Mouse (Mus musculus) spleen, adult 2 months (tissue): Measurements from ENCODE around the gene Btbd7. TPM values are rescaled to one million over a fixed set of nuclear protein-coding genes. Genes with fewer than 3 reads are reported as not detected.
A peak's percentile ranks its signal among the peaks of the same experiment; 100 is the strongest.

ENCODE experiments used
- DNase-seq, 2 experiments: peaks; one replicate each; pipeline versions ENCODE4 v3.0.0 to v3.0.0-alpha.2; 2012 to 2021; ENCODE audit warnings: low spot score in 2 of 2, low read depth in 1 of 2
- H3K27ac ChIP-seq: fragments of 200-500 bp; 2 replicates; pipeline ENCODE4 v1.5.1; 2012; ENCODE audit warnings: low read length, inconsistent platforms; ENCODE audit not compliant: insufficient read depth
- H3K27me3 ChIP-seq: fragments of 200-500 bp; 2 replicates; pipeline ENCODE4 v1.6.1; 2012; ENCODE audit warnings: mild to moderate bottlenecking, moderate library complexity, low read length, inconsistent platforms; ENCODE audit not compliant: control insufficient read depth, insufficient read depth
- H3K36me3 ChIP-seq: fragments of 200-500 bp; 2 replicates; pipeline ENCODE4 v1.6.1; 2012; ENCODE audit warnings: mild to moderate bottlenecking, low read length, inconsistent platforms; ENCODE audit not compliant: control insufficient read depth, insufficient read depth
- H3K4me1 ChIP-seq: fragments of 200-500 bp; 2 replicates; pipeline ENCODE4 v1.6.1; 2011; ENCODE audit warnings: inconsistent platforms; ENCODE audit not compliant: control insufficient read depth, insufficient read depth, insufficient read length
- H3K4me3 ChIP-seq: fragments of 200-500 bp; 2 replicates; pipeline ENCODE4 v1.5.1; 2011; ENCODE audit warnings: mild to moderate bottlenecking, inconsistent platforms; ENCODE audit not compliant: insufficient read depth, insufficient read length; ENCODE audit errors: extremely low read depth
- CTCF ChIP-seq: fragments of 200-500 bp; IDR thresholded peaks from 2 replicates; pipeline ENCODE4 v1.5.1; 2011; ENCODE audit warnings: mild to moderate bottlenecking, inconsistent platforms; ENCODE audit not compliant: insufficient read depth, insufficient read length, insufficient replicate concordance; ENCODE audit errors: extremely low read depth
- POLR2A ChIP-seq: fragments of 200-500 bp; IDR thresholded peaks from 2 replicates; pipeline ENCODE4 v1.6.1; 2011; ENCODE audit warnings: low read depth, low read length, inconsistent platforms
- WGBS: fragments of 180-500 bp; shearing (Covaris S2); methylation state at CpG from one replicate; pipeline ENCODE4 v1.1.7; 2018; 5-methylcytosine and 5-hydroxymethylcytosine counted together
- polyA plus RNA-seq: library from polyadenylated mRNA; depleted of rRNA; stranded (reverse); fragments of >200 nt; gene quantifications from 2 replicates; pipeline ENCODE4 v1.2.3, GENCODE M21; 2012

The Btbd7 gene
- polyA plus RNA-seq, 1 experiment: 7.0 TPM

- TF ChIP-seq POLR2A (no peak), CTCF (no peak)
- DNase-seq: no peak
- 94% methylated on average over 4 of the region's 4 CpGs for WGBS
- no peak overlapping the region for H3K27ac ChIP-seq
- no peaks in the 10 kb centered on the region for H3K4me1 ChIP-seq
- peaks cover 46% of the 10 kb centered on the region for H3K36me3 ChIP-seq
- H3K27me3 ChIP-seq: no peaks in the 10 kb centered on the region
- no peak overlapping the region for H3K4me3 ChIP-seq
These were observed 109.3 kb downstream of the Btbd7 start for GRCm38 (mm10) chr12:102769000-102769399.

- no peak overlapping the region for H3K27ac ChIP-seq
- TF ChIP-seq CTCF (no peak), POLR2A (no peak)
- H3K27me3 ChIP-seq: no peaks in the 10 kb centered on the region
- no peak for DNase-seq
- H3K36me3 ChIP-seq: peaks cover 25% of the 10 kb centered on the region
- no peak overlapping the region for H3K4me3 ChIP-seq
- H3K4me1 ChIP-seq: peaks cover under 1% of the 10 kb centered on the region; the same call in 1 of the 2 replicates
These were observed 114.6 kb downstream of the Btbd7 start for GRCm38 (mm10) chr12:102763696-102764095.

- 85% methylated on average over 3 of the region's 3 CpGs for WGBS
- no peaks in the 10 kb centered on the region for H3K27me3 ChIP-seq
- no peak for DNase-seq
- peaks cover 14% of the 10 kb centered on the region for H3K36me3 ChIP-seq
- no peak for TF ChIP-seq CTCF
- TF ChIP-seq POLR2A: no peak
- H3K4me3 ChIP-seq: no peak overlapping the region
- no peak overlapping the region for H3K27ac ChIP-seq
- peaks cover 2% of the 10 kb centered on the region; the same call in 1 of the 2 replicates for H3K4me1 ChIP-seq
These were observed 116.6 kb downstream of the Btbd7 start for GRCm38 (mm10) chr12:102761668-102762067.

GRCm38 (mm10) chr12:102758936-102759335 is 119.3 kb downstream of the Btbd7 start:
- H3K4me3 ChIP-seq: peak overlapping the region; percentile 98; the same call in 1 of the 2 replicates
- TF ChIP-seq CTCF (no peak), POLR2A (no peak)
- no peak for DNase-seq
- no peaks in the 10 kb centered on the region for H3K27me3 ChIP-seq
- peaks cover 2% of the 10 kb centered on the region; the same call in 1 of the 2 replicates for H3K4me1 ChIP-seq
- WGBS: 22% methylated on average over 5 of the region's 5 CpGs
- H3K36me3 ChIP-seq: peaks cover 6% of the 10 kb centered on the region
- H3K27ac ChIP-seq: no peak overlapping the region

GRCm38 (mm10) chr12:102758403-102758756 is 119.9 kb downstream of the Btbd7 start, which contains the start of gene Gm20604:
TSS of gene Gm20604 (minus strand) at chr12:102758672.
- peak within 1 kb of the TSS; percentile 81 for H3K27ac ChIP-seq
- H3K36me3 ChIP-seq: peaks cover 3% of the 10 kb centered on the region
- no peaks in the 10 kb centered on the region for H3K27me3 ChIP-seq
- peak within 1 kb of the TSS; percentile 98 for H3K4me3 ChIP-seq
- TF ChIP-seq POLR2A (no peak), CTCF (no peak)
- DNase-seq: no peak
- WGBS: under 1% methylated on average over 10 of the region's 10 CpGs
- H3K4me1 ChIP-seq: peaks cover 2% of the 10 kb centered on the region; the same call in 1 of the 2 replicates

GRCm38 (mm10) chr12:102757689-102758402 is 120.4 kb downstream of the Btbd7 start, which contains the start of the genes Gm28051, Gon7 and Ubr7:
TSS of gene Gm28051 (minus strand) at chr12:102757765.
TSS of gene Gon7 (minus strand) at chr12:102757803.
TSS of gene Ubr7 (plus strand) at chr12:102757967.
- Histone ChIP-seq H3K4me3 (peak within 1 kb of the TSS; percentile 98), H3K27me3 (no peaks in the 10 kb centered on the region), H3K4me1 (peaks cover 2% of the 10 kb centered on the region; the same call in 1 of the 2 replicates), H3K27ac (peak within 1 kb of the TSS; percentile 81), H3K36me3 (peaks cover 3% of the 10 kb centered on the region)
- TF ChIP-seq POLR2A (peak; percentile 21), CTCF (peak; percentile 35; the same call in 1 of the 2 replicates)
- peak; percentile 90 to 93 for DNase-seq
- WGBS: under 1% methylated on average over 71 of the region's 73 CpGs
